Mouse (Mus musculus) bone marrow macrophage, adult 2 months (primary cell): ENCODE measurements around the gene Negr1. TPM values are rescaled to one million over a fixed set of nuclear protein-coding genes. Genes with fewer than 3 reads are reported as not detected.

Experiments
- H3K27ac ChIP-seq: 2 replicates; pipeline ENCODE4 v1.5.1; 2012; ENCODE audit warnings: low read depth, low read length; ENCODE audit not compliant: insufficient read depth
- H3K4me1 ChIP-seq: 2 replicates; pipeline ENCODE4 v1.6.1; 2012; ENCODE audit warnings: low read length; ENCODE audit not compliant: control insufficient read depth, insufficient read depth
- H3K4me3 ChIP-seq: 2 replicates; pipeline ENCODE4 v1.5.1; 2012; ENCODE audit warnings: mild to moderate bottlenecking, low read length, moderate library complexity; ENCODE audit not compliant: insufficient read depth
- CTCF ChIP-seq: IDR thresholded peaks from 2 replicates; pipeline ENCODE4 v1.5.1; 2012; ENCODE audit warnings: low read depth, mild to moderate bottlenecking, low read length, moderate library complexity
- POLR2A ChIP-seq: IDR thresholded peaks from 2 replicates; pipeline ENCODE4 v1.6.1; 2012; ENCODE audit warnings: mild to moderate bottlenecking, low read depth, low read length, borderline replicate concordance
- polyA plus RNA-seq: library from polyadenylated mRNA; stranded (reverse); fragments of >200 nt; gene quantifications from 2 replicates; pipeline ENCODE4 v1.2.4, GENCODE M21; 2012; ENCODE audit not compliant: missing spikeins, insufficient read depth, insufficient read length

Negr1 gene
- polyA plus RNA-seq, 1 experiment, result not detected

DNA sequence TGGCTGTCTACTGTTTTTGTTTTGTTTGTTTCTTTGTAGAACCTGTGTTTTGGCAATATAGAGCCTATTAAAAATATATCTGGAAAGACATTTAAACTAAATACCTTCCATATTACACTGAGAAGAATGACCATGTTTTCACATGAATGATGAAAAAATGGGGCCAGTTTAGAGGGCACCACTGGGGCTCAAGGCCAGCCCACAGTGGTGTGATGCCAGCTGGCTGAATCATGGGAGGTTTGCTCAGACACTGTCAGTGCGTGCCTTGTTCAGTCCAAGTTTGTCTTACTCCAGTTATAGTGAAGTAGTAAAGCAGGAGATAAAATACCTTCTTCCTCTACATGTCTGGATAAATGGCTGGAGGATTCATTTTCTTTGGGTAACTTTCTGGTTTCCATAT, 181.7 kb downstream of the Negr1 start:
- TF ChIP-seq POLR2A, result no peak
- H3K4me1 ChIP-seq, result no peaks in the 10 kb centered on the region
- H3K4me3 ChIP-seq, result no peak overlapping the region
- no peak overlapping the region for H3K27ac ChIP-seq

DNA sequence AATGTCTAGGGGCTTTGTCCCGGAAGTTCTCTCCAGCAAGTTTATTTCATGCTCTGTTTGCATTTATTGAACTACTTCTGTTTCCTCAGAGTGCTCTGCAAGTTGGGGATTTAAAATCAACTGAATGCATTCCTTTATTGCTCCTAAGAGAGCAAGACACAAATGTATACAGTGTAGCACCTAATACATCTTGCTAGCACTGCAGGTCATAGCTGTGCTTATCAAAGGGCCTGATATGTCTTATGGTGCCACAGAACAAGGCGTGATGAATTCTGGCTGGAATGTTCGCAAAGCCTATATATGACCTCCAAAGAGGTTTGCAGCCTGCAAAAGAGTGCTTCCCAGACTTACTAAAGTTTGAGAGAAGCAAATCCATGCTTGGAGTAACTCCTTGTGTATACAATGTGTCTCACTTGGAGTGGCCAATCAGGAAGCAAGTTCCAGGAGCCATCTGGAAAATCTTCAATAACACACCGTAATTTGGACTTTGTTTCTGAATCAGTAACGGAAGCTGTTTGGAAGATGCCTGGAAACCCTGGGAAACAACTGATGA, 183.7 kb downstream of the Negr1 start:
- no peak overlapping the region for H3K27ac ChIP-seq
- TF ChIP-seq POLR2A (no peak), CTCF (no peak)
- no peaks in the 10 kb centered on the region for H3K4me1 ChIP-seq
- no peak overlapping the region for H3K4me3 ChIP-seq

GRCm38 (mm10) chr3:156747456-156747855, 185.9 kb downstream of the Negr1 start:
- TF ChIP-seq POLR2A (no peak), CTCF (no peak)
- Histone ChIP-seq H3K4me1 (no peaks in the 10 kb centered on the region), H3K4me3 (no peak overlapping the region), H3K27ac (no peak overlapping the region)

GRCm38 (mm10) chr3:156753780-156754373, 192.3 kb downstream of the Negr1 start:
- Histone ChIP-seq H3K27ac (no peak overlapping the region), H3K4me1 (no peaks in the 10 kb centered on the region), H3K4me3 (no peak overlapping the region)
- TF ChIP-seq CTCF, result no peak
- no peak for TF ChIP-seq POLR2A

DNA sequence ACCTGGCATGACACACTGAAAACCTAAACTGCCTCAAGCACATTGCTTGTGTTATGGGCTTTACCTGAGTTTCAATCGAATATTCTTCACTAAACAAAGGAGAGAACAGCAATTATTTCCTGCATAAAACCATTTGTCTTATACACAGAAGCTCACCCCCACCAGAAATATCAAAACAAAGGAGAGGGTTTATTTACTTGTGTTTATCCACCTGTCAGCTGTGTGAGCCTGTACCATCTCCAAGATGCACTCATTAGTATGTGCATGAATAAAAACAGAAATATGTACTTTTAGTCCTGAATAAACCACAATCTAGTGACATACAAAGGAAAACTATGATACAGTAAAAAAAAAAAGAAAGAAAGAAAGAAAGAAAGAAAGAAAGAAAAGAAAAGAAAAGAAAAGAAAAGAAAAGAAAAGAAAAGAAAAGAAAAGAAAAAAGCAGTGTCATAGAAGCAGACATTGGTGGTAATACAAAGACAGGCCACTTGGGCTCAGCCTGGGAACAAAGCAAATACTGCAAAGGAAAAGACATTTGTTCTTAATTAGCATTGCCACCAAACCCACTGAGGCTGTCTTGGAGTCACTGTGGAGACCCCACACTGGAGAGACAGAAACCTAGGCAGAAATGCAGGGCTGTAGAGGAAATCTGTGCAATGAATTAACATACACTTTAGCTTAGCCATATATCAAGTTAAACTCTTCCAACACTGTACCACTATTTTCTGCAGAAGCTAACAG, 193.4 kb downstream of the Negr1 start:
- TF ChIP-seq POLR2A, result no peak
- no peak for TF ChIP-seq CTCF
- Histone ChIP-seq H3K27ac (no peak overlapping the region), H3K4me3 (no peak overlapping the region), H3K4me1 (no peaks in the 10 kb centered on the region)

DNA sequence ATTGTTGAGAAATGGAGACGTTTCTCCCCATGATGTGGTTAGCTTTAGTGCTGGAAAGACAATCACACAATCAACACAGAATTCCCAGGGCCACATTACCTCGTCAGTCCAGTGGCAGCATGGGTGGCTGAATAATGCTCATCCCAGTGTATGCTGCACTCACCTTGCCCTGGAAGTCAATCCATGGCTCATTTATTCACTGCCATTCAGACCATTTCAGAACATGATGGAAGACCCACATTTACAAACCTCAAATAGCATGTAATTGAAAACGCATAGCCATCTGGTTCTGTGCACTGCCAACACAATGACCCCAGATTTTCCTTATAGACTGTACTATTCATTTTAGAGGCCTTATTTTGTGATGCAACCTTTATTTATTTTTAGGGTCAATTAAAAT, 203.4 kb downstream of the Negr1 start:
- Histone ChIP-seq H3K4me3 (no peak overlapping the region), H3K27ac (no peak overlapping the region), H3K4me1 (no peaks in the 10 kb centered on the region)
- TF ChIP-seq CTCF (no peak), POLR2A (no peak)

- no peaks in the 10 kb centered on the region for H3K4me1 ChIP-seq
- TF ChIP-seq POLR2A, result no peak
- H3K4me3 ChIP-seq, result no peak overlapping the region
- H3K27ac ChIP-seq, result no peak overlapping the region
Measured at GRCm38 (mm10) chr3:156766171-156766845, 204.7 kb downstream of the Negr1 start.

- H3K27ac ChIP-seq, result no peak overlapping the region
- no peak overlapping the region for H3K4me3 ChIP-seq
- no peak for TF ChIP-seq POLR2A
- no peak for TF ChIP-seq CTCF
- H3K4me1 ChIP-seq, result no peaks in the 10 kb centered on the region
Measured at GRCm38 (mm10) chr3:156771626-156772025, 210.0 kb downstream of the Negr1 start.

- H3K4me1 ChIP-seq, result no peaks in the 10 kb centered on the region
- H3K27ac ChIP-seq, result no peak overlapping the region
- H3K4me3 ChIP-seq, result no peak overlapping the region
- TF ChIP-seq CTCF, result no peak
- TF ChIP-seq POLR2A, result no peak
Measured at GRCm38 (mm10) chr3:156772057-156772456, 210.5 kb downstream of the Negr1 start.

GRCm38 (mm10) chr3:156784309-156784852, 222.8 kb downstream of the Negr1 start:
- TF ChIP-seq POLR2A (no peak), CTCF (no peak)
- H3K4me1 ChIP-seq, result no peaks in the 10 kb centered on the region
- H3K27ac ChIP-seq, result no peak overlapping the region
- no peak overlapping the region for H3K4me3 ChIP-seq
